17 mouse cellular contexts compared by ENCODE assay signal in the genomic region with DNA sequence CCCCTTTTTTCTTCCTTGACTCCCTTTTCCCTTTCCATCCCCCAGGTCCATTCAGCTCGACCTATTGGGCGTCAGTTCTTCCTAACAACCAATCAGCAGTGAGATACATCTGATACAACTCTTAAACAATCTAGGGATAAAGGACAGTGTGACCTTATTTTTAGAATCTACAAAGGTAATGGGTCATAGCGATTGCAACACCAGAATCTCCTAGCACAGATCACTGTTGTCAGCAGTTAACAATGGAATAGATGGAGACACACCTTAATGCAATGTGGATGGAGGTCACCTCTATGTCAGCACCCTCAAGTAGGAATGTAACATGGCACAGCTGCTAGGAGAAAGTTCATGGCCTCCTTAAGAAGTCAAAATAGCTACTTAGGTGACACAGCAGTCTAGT.
"Had no signal": no experiment of that assay in that cellular context is flagged by ENCODE, and none has a peak within 500 bp of the region (broad histone marks: within the 10 kb centered on the region; RNA-seq: fewer than 3 reads in every experiment).

No protein-coding gene starts in this region.

- H3K4me1 ChIP-seq: heart, embryonic 12.5 days; hindbrain, embryonic 10.5 days; hindbrain, embryonic 12.5 days; limb, embryonic 10.5 days; limb, embryonic 12.5 days had no signal

- H3K27me3 ChIP-seq: heart, embryonic 12.5 days; hindbrain, embryonic 12.5 days; intestine, embryonic 15.5 days; limb, embryonic 12.5 days; liver, embryonic 12.5 days had no signal

- ATAC-seq: hindbrain, embryonic 16.5 days; inflammation-experienced regulatory T-cells, adult 6 months; intestine, embryonic 15.5 days; intestine, postnatal 0 days; liver, embryonic 12.5 days had no signal

- H3K9ac ChIP-seq: heart, embryonic 12.5 days; hindbrain, embryonic 12.5 days; hindbrain, embryonic 14.5 days; intestine, embryonic 15.5 days; limb, embryonic 12.5 days; liver, embryonic 12.5 days; liver, embryonic 14.5 days had no signal

- H3K4me3 ChIP-seq: heart, embryonic 10.5 days; heart, embryonic 12.5 days; hindbrain, embryonic 10.5 days; hindbrain, embryonic 12.5 days; intestine, embryonic 15.5 days; layer of hippocampus, adult 2 months; left cerebral cortex, adult 2 months; limb, embryonic 10.5 days; limb, embryonic 12.5 days; liver, embryonic 12.5 days had no signal

- H3K9me3 ChIP-seq: heart, embryonic 10.5 days; heart, embryonic 12.5 days; hindbrain, embryonic 10.5 days; hindbrain, embryonic 12.5 days; intestine, embryonic 15.5 days; limb, embryonic 10.5 days; limb, embryonic 12.5 days; liver, embryonic 12.5 days had no signal

- DNase-seq: heart, adult 11 months; kidney, postnatal 4 days had no signal

- H3K4me2 ChIP-seq: heart, embryonic 12.5 days; hindbrain, embryonic 12.5 days; hindbrain, embryonic 14.5 days; intestine, embryonic 15.5 days; limb, embryonic 12.5 days; liver, embryonic 12.5 days had no signal

- H3K27ac ChIP-seq: heart, embryonic 10.5 days; hindbrain, embryonic 10.5 days; hindbrain, embryonic 12.5 days; hindbrain, embryonic 14.5 days; intestine, embryonic 15.5 days; layer of hippocampus, adult 2 months; left cerebral cortex, adult 2 months; limb, embryonic 10.5 days; limb, embryonic 12.5 days; liver, embryonic 12.5 days; liver, embryonic 14.5 days had no signal
